In genomic region chr6:7472366-7473026, GRCm38 (mm10) we compare ENCODE assay signal across 11 mouse cellular contexts.
DNase-seq lines count a peak whose midpoint lies in the region; ATAC-seq lines count a peak whose summit lies in the region.
"Had no signal": no experiment of that assay in that cellular context is flagged by ENCODE, and none has a peak within 500 bp of the region (broad histone marks: within the 10 kb centered on the region; RNA-seq: fewer than 3 reads in every experiment).

No protein-coding gene starts in this region.

- H3K9me3 ChIP-seq in hindbrain, embryonic 16.5 days (ENCODE audit: control insufficient read depth, low read length) = no peaks in the 10 kb centered on the region
- H3K9me3 ChIP-seq in hindbrain, embryonic 12.5 days (replicated peaks) = no peaks in the 10 kb centered on the region
- no peaks in the 10 kb centered on the region for H3K9me3 ChIP-seq in neural tube, embryonic 15.5 days (replicated peaks)
- H3K9me3 ChIP-seq in midbrain, embryonic 13.5 days = no peaks in the 10 kb centered on the region
- H3K9me3 ChIP-seq: intestine, embryonic 15.5 days; liver, embryonic 15.5 days; neural tube, embryonic 12.5 days; stomach, embryonic 15.5 days had no signal

- 62% methylated on average over 7 of the region's 7 CpGs for WGBS in hindbrain, embryonic 16.5 days
- 75% methylated on average over 7 of the region's 7 CpGs for WGBS in hindbrain, embryonic 12.5 days
- 60% methylated on average over 7 of the region's 7 CpGs for WGBS in neural tube, embryonic 15.5 days
- WGBS in midbrain, embryonic 13.5 days = 74% methylated on average over 7 of the region's 7 CpGs

- H3K4me1 ChIP-seq in hindbrain, embryonic 16.5 days (ENCODE audit: control insufficient read depth, insufficient read depth, low read depth, low read length) = no peaks in the 10 kb centered on the region
- H3K4me1 ChIP-seq in hindbrain, embryonic 12.5 days = no peaks in the 10 kb centered on the region
- no peaks in the 10 kb centered on the region for H3K4me1 ChIP-seq in neural tube, embryonic 15.5 days
- H3K4me1 ChIP-seq in midbrain, embryonic 13.5 days (replicated peaks) = no peaks in the 10 kb centered on the region
- H3K4me1 ChIP-seq: intestine, embryonic 15.5 days; liver, embryonic 15.5 days; neural tube, embryonic 12.5 days; stomach, embryonic 15.5 days had no signal

- DNase-seq in Muller cell, postnatal 12 days (ENCODE audit: inconsistent ontology term) = peak; percentile 72
- DNase-seq in adrenal gland, postnatal 36 days = peak; percentile 11 to 25
- peak; percentile 32 to 65 for DNase-seq in layer of hippocampus, adult 18-20 months (ENCODE audit: low spot score in 2 of 2)

- ATAC-seq in hindbrain, embryonic 16.5 days = peak; percentile 76
- no peak for ATAC-seq in hindbrain, embryonic 12.5 days (ENCODE audit: low FRiP score)
- no peak for ATAC-seq in neural tube, embryonic 15.5 days (ENCODE audit: low FRiP score)
- no peak for ATAC-seq in midbrain, embryonic 13.5 days
- ATAC-seq: intestine, embryonic 15.5 days had no signal

- H3K27ac ChIP-seq in hindbrain, embryonic 16.5 days (ENCODE audit: low read depth, low read length) = no peak overlapping the region
- no peak overlapping the region for H3K27ac ChIP-seq in hindbrain, embryonic 12.5 days
- no peak overlapping the region for H3K27ac ChIP-seq in neural tube, embryonic 15.5 days (replicated peaks)
- no peak overlapping the region for H3K27ac ChIP-seq in midbrain, embryonic 13.5 days
- H3K27ac ChIP-seq: intestine, embryonic 15.5 days; liver, embryonic 15.5 days; neural tube, embryonic 12.5 days; stomach, embryonic 15.5 days had no signal

- H3K4me3 ChIP-seq in hindbrain, embryonic 16.5 days (ENCODE audit: low read length) = no peak overlapping the region
- H3K4me3 ChIP-seq in hindbrain, embryonic 12.5 days = no peak overlapping the region
- H3K4me3 ChIP-seq in neural tube, embryonic 15.5 days (replicated peaks) = no peak overlapping the region
- H3K4me3 ChIP-seq in midbrain, embryonic 13.5 days (replicated peaks) = no peak overlapping the region
- H3K4me3 ChIP-seq: intestine, embryonic 15.5 days; liver, embryonic 15.5 days; neural tube, embryonic 12.5 days; stomach, embryonic 15.5 days had no signal

- H3K9ac ChIP-seq in hindbrain, embryonic 16.5 days (ENCODE audit: low read depth, low read length) = no peak overlapping the region
- H3K9ac ChIP-seq in hindbrain, embryonic 12.5 days = no peak overlapping the region
- no peak overlapping the region for H3K9ac ChIP-seq in neural tube, embryonic 15.5 days (replicated peaks)
- H3K9ac ChIP-seq in midbrain, embryonic 13.5 days (replicated peaks) = no peak overlapping the region
- H3K9ac ChIP-seq: intestine, embryonic 15.5 days; liver, embryonic 15.5 days; neural tube, embryonic 12.5 days; stomach, embryonic 15.5 days had no signal

- no peaks in the 10 kb centered on the region for H3K27me3 ChIP-seq in hindbrain, embryonic 16.5 days (replicated peaks; ENCODE audit: control insufficient read depth, insufficient read depth, low read length)
- H3K27me3 ChIP-seq in hindbrain, embryonic 12.5 days = no peaks in the 10 kb centered on the region
- H3K27me3 ChIP-seq in neural tube, embryonic 15.5 days (replicated peaks) = no peaks in the 10 kb centered on the region
- no peaks in the 10 kb centered on the region for H3K27me3 ChIP-seq in midbrain, embryonic 13.5 days
- H3K27me3 ChIP-seq: intestine, embryonic 15.5 days; liver, embryonic 15.5 days; neural tube, embryonic 12.5 days; stomach, embryonic 15.5 days had no signal

- no peak overlapping the region for H3K4me2 ChIP-seq in hindbrain, embryonic 16.5 days (ENCODE audit: low read length)
- no peak overlapping the region for H3K4me2 ChIP-seq in hindbrain, embryonic 12.5 days (replicated peaks)
- H3K4me2 ChIP-seq in neural tube, embryonic 15.5 days = no peak overlapping the region
- no peak overlapping the region for H3K4me2 ChIP-seq in midbrain, embryonic 13.5 days (replicated peaks)
- H3K4me2 ChIP-seq: intestine, embryonic 15.5 days; liver, embryonic 15.5 days; neural tube, embryonic 12.5 days; stomach, embryonic 15.5 days had no signal

- no peaks in the 10 kb centered on the region for H3K36me3 ChIP-seq in hindbrain, embryonic 16.5 days (ENCODE audit: control insufficient read depth, insufficient read depth, low read length)
- H3K36me3 ChIP-seq in hindbrain, embryonic 12.5 days = no peaks in the 10 kb centered on the region
- no peaks in the 10 kb centered on the region for H3K36me3 ChIP-seq in neural tube, embryonic 15.5 days
- no peaks in the 10 kb centered on the region for H3K36me3 ChIP-seq in midbrain, embryonic 13.5 days
- H3K36me3 ChIP-seq: intestine, embryonic 15.5 days; liver, embryonic 15.5 days; neural tube, embryonic 12.5 days; stomach, embryonic 15.5 days had no signal

Comparison
In these comparisons a context has a peak if more than half of its experiments do, and no peak if none do; other contexts are left out.
1. DNase-seq: peak in every context shown above with its lines; median percentile 72 in Muller cell, postnatal 12 days; 48 in layer of hippocampus, adult 18-20 months; 18 in adrenal gland, postnatal 36 days.